8 mouse cellular contexts compared by ENCODE assay signal in the genomic region with DNA sequence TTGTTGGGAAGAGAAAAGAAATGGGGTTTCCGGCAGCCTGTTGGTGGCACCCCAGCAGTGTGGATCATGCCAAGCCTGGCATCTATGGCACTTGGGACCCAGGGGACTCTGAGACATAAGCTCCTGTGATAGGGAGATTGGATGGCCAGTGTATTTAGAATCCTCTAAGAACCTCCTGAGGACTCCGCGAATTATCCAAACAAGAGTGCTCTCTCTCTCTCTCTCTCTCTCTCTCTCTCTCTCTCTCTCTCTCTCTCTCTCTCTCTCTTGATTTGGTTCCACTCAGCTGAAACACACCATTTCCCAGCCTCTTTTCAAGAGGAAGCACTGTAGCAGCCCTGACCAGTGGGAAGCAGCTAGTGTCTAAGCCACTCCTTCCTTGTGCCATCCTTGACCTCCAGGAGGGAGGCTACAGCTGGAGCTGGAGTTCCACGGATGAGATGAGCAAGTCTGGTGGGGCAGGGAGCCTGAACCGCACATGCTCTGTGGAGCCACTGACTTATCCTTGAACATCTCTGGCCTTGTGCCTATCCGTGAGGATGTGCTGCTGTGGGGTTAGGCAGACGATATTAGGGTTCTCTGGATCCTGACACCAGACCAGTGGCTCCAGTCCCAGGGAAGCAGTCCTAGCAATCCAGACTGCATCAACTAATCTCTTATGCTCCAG.
A peak's percentile ranks its signal among the peaks of the same experiment; 100 is the strongest.
DNase-seq lines count a peak whose midpoint lies in the region; ATAC-seq and TF ChIP-seq lines count a peak whose summit lies in the region.

No protein-coding gene starts in this region.

- no peak for TF ChIP-seq EP300 in heart, adult 2 months (IDR thresholded peaks at IDR 0.05; ENCODE audit: insufficient read depth, low read depth, low read length)

- no peak for TF ChIP-seq POLR2A in heart, adult 2 months (IDR thresholded peaks at IDR 0.05; ENCODE audit: insufficient read depth, low read depth, low read length)

- no peaks in the 10 kb centered on the region for H3K27me3 ChIP-seq in heart, adult 2 months (ENCODE audit: control insufficient read depth, insufficient read depth, low read length)
- H3K27me3 ChIP-seq in forebrain, embryonic 15.5 days = no peaks in the 10 kb centered on the region
- H3K27me3 ChIP-seq in limb, embryonic 10.5 days (ENCODE audit: low read depth, poor library complexity, severe bottlenecking) = no peaks in the 10 kb centered on the region
- H3K27me3 ChIP-seq in neural tube, embryonic 14.5 days (ENCODE audit: control insufficient read depth, insufficient read depth, low read length) = no peaks in the 10 kb centered on the region

- H3K4me1 ChIP-seq in heart, adult 2 months (ENCODE audit: control insufficient read depth, insufficient read depth, low read length) = peaks cover 16% of the 10 kb centered on the region
- H3K4me1 ChIP-seq in forebrain, embryonic 15.5 days = peaks cover 49% of the 10 kb centered on the region
- peaks cover 68% of the 10 kb centered on the region for H3K4me1 ChIP-seq in limb, embryonic 10.5 days
- peaks cover 14% of the 10 kb centered on the region for H3K4me1 ChIP-seq in neural tube, embryonic 14.5 days (ENCODE audit: control insufficient read depth, insufficient read depth, low read length)

- no peaks in the 10 kb centered on the region for H3K36me3 ChIP-seq in heart, adult 2 months (ENCODE audit: control insufficient read depth, insufficient read depth, low read length)
- no peaks in the 10 kb centered on the region for H3K36me3 ChIP-seq in forebrain, embryonic 15.5 days
- H3K36me3 ChIP-seq in limb, embryonic 10.5 days = no peaks in the 10 kb centered on the region
- no peaks in the 10 kb centered on the region for H3K36me3 ChIP-seq in neural tube, embryonic 14.5 days (ENCODE audit: control insufficient read depth, insufficient read depth, low read length)

- no peaks in the 10 kb centered on the region for H3K9me3 ChIP-seq in forebrain, embryonic 15.5 days
- H3K9me3 ChIP-seq in limb, embryonic 10.5 days (replicated peaks) = no peaks in the 10 kb centered on the region
- no peaks in the 10 kb centered on the region for H3K9me3 ChIP-seq in neural tube, embryonic 14.5 days (ENCODE audit: control insufficient read depth, low read length)

- 0 out of 2 replicates have a peak, but pooled peaks have one; percentile 5 for ATAC-seq in forebrain, embryonic 15.5 days (replicated peaks)
- ATAC-seq in neural tube, embryonic 14.5 days (ENCODE audit: low read depth) = no peak
- ATAC-seq in erythroid progenitor cell, adult 5-6 weeks (replicated peaks; ENCODE audit: low FRiP score, poor library complexity, severe bottlenecking) = no peak

- H3K79me2 ChIP-seq in heart, adult 2 months (replicated peaks; ENCODE audit: control insufficient read depth, insufficient read depth, low read length) = no peaks in the 10 kb centered on the region

- H3K4me2 ChIP-seq in forebrain, embryonic 15.5 days (replicated peaks) = peak overlapping the region; percentile 29; the same call in 1 of the 2 replicates
- H3K4me2 ChIP-seq in neural tube, embryonic 14.5 days (ENCODE audit: low read depth, low read length) = no peak overlapping the region

- H3K27ac ChIP-seq in heart, adult 2 months = peak overlapping the region; percentile 78
- H3K27ac ChIP-seq in forebrain, embryonic 15.5 days (replicated peaks) = peak overlapping the region; percentile 93
- H3K27ac ChIP-seq in limb, embryonic 10.5 days = peak overlapping the region; percentile 90
- peak overlapping the region; percentile 66; the same call in 1 of the 2 replicates for H3K27ac ChIP-seq in neural tube, embryonic 14.5 days (ENCODE audit: low read depth, low read length)

- intact Hi-C loops in heart, adult 2 months (cut with DNase I) = loop anchor here (5.0 to 10.0 kb wide), 3 partner anchors 75 to 338 kb away; partner anchors contain the start of gene Zmiz1
- intact Hi-C loops in heart, postnatal 14 days (cut with DNase I) = no loop called here

- no peak for DNase-seq in heart, adult 2 months
- no peak for DNase-seq in heart, postnatal 14 days
- peak; percentile 48 for DNase-seq in adrenal gland, postnatal 10 days
- no peak for DNase-seq in limb, embryonic 10.5 days (ENCODE audit: low spot score)
- DNase-seq in left cerebral cortex, adult 18-20 months (ENCODE audit: low spot score in 2 of 2) = no peak

- TF ChIP-seq CTCF in heart, adult 2 months (IDR thresholded peaks at IDR 0.05) = no peak

- WGBS in heart, adult 2 months = 38% methylated on average over 7 of the region's 7 CpGs
- WGBS in forebrain, embryonic 15.5 days = 46% methylated on average over 7 of the region's 7 CpGs
- WGBS in limb, embryonic 10.5 days = 58% methylated on average over 7 of the region's 7 CpGs
- 56% methylated on average over 7 of the region's 7 CpGs for WGBS in neural tube, embryonic 14.5 days

- no peak overlapping the region for H3K9ac ChIP-seq in heart, adult 2 months (ENCODE audit: low read depth, low read length)
- 0 out of 2 replicates have a peak overlapping the region, but pooled peaks have one; percentile 33 for H3K9ac ChIP-seq in forebrain, embryonic 15.5 days (replicated peaks)
- H3K9ac ChIP-seq in neural tube, embryonic 14.5 days (replicated peaks; ENCODE audit: low read depth, low read length) = no peak overlapping the region

- H3K4me3 ChIP-seq in heart, adult 2 months = no peak overlapping the region
- H3K4me3 ChIP-seq in forebrain, embryonic 15.5 days = no peak overlapping the region
- peak overlapping the region; percentile 41 for H3K4me3 ChIP-seq in limb, embryonic 10.5 days
- no peak overlapping the region for H3K4me3 ChIP-seq in neural tube, embryonic 14.5 days (ENCODE audit: low read depth, low read length)
